Mouse (Mus musculus): ENCODE data around the gene Pdlim5.

- TF ChIP-seq CTCF (IDR thresholded peaks at IDR 0.05) = no peak
- TF ChIP-seq POLR2A (IDR thresholded peaks at IDR 0.05; ENCODE audit: insufficient read depth, low read depth, low read length) = no peak
Observed at GRCm38 (mm10) chr3:142323592-142323991, 71.9 kb downstream of the Pdlim5 start.
